Mouse (Mus musculus) liver, adult 2 months (tissue): ENCODE data around the gene Fxn.

Experiments
- CTCF ChIP-seq: fragments of 200-500 bp; IDR thresholded peaks from 2 replicates; pipeline ENCODE4 v1.5.1; 2011; ENCODE audit warnings: low read depth, low read length, control low read depth
- POLR2A ChIP-seq: fragments of 200-500 bp; IDR thresholded peaks from 2 replicates; pipeline ENCODE4 v1.6.1; 2011; ENCODE audit warnings: low read length, control low read depth; ENCODE audit not compliant: insufficient read depth; ENCODE audit errors: extremely low read depth

- TF ChIP-seq POLR2A (no peak), CTCF (no peak)
These were observed 22.0 kb downstream of the Fxn start for GRCm38 (mm10) chr19:24258368-24258767.
